Mouse (Mus musculus) embryonic facial prominence, embryonic 10.5 days (tissue): Measurements from ENCODE around the gene Harbi1. TPM values are rescaled to one million over a fixed set of nuclear protein-coding genes. Genes with fewer than 3 reads are reported as not detected.
"Not testable (repeated sequence)": the region's sequence is repeated elsewhere in the genome, so short reads cannot be mapped to it uniquely, and the experiment has no call there.

ENCODE experiments used
- DNase-seq: peaks from one replicate; pipeline ENCODE4 v3.0.0-alpha.2; 2017; ENCODE audit warnings: low spot score
- H3K27ac ChIP-seq: fragments of 300-500 bp; sonication (generic); replicated peaks from 2 replicates; pipeline ENCODE4 v1.5.1; 2016; ENCODE audit warnings: mild to moderate bottlenecking
- H3K27me3 ChIP-seq: fragments of 300-500 bp; sonication (generic); replicated peaks from 2 replicates; pipeline ENCODE4 v1.6.1; 2016; ENCODE audit warnings: low read depth, mild to moderate bottlenecking; ENCODE audit not compliant: poor library complexity, severe bottlenecking
- H3K36me3 ChIP-seq: fragments of 300-500 bp; sonication (generic); replicated peaks from 2 replicates; pipeline ENCODE4 v1.6.1; 2016; ENCODE audit warnings: mild to moderate bottlenecking, moderate library complexity
- H3K4me1 ChIP-seq: fragments of 300-500 bp; sonication (generic); 2 replicates; pipeline ENCODE4 v1.6.1; 2016
- H3K4me3 ChIP-seq: fragments of 300-500 bp; sonication (generic); 2 replicates; pipeline ENCODE4 v1.5.1; 2016; ENCODE audit warnings: mild to moderate bottlenecking, moderate library complexity
- H3K9me3 ChIP-seq: fragments of 300-500 bp; sonication (generic); 2 replicates; pipeline ENCODE4 v1.6.1; 2016; ENCODE audit warnings: mild to moderate bottlenecking
- WGBS: fragments of 180-500 bp; shearing (Covaris S2); methylation state at CpG from one replicate; pipeline ENCODE4 v1.1.7; 2016; 5-methylcytosine and 5-hydroxymethylcytosine counted together
- polyA plus RNA-seq: library from polyadenylated mRNA; unstranded; fragments of >200 nt; fragmentation: Nextera tagmentation; extraction: Ambion mirVana; gene quantifications from 2 replicates; pipeline ENCODE4 v1.2.1, GENCODE M21; 2016

Gene Harbi1
- polyA plus RNA-seq, 1 experiment from 2014 or later = 26.9 TPM

GRCm38 (mm10) chr2:91723951-91724350 lies 13.3 kb downstream of the Harbi1 start:
- H3K36me3 ChIP-seq = peaks cover 22% of the 10 kb centered on the region
- H3K27ac ChIP-seq = no peak overlapping the region
- H3K27me3 ChIP-seq = 0 out of 2 replicates have a peak, but pooled peaks cover 4% of the 10 kb centered on the region
- DNase-seq = no peak
- no peak overlapping the region for H3K4me3 ChIP-seq
- no peaks in the 10 kb centered on the region for H3K9me3 ChIP-seq
- no peaks in the 10 kb centered on the region for H3K4me1 ChIP-seq

GRCm38 (mm10) chr2:91724716-91725115 lies 14.1 kb downstream of the Harbi1 start:
- Histone ChIP-seq H3K4me1 (no peaks in the 10 kb centered on the region), H3K27ac (no peak overlapping the region), H3K9me3 (no peaks in the 10 kb centered on the region), H3K4me3 (no peak overlapping the region), H3K36me3 (peaks cover 16% of the 10 kb centered on the region), H3K27me3 (0 out of 2 replicates have a peak, but pooled peaks cover 4% of the 10 kb centered on the region)
- WGBS = 60% methylated on average over 2 of the region's 2 CpGs
- DNase-seq = no peak

- WGBS = 50% methylated on average over 4 of the region's 4 CpGs
- not testable (repeated sequence) for H3K27me3 ChIP-seq
Observed at GRCm38 (mm10) chr2:91725476-91725875, 14.8 kb downstream of the Harbi1 start.

GRCm38 (mm10) chr2:91727011-91727410 lies 16.4 kb downstream of the Harbi1 start:
- WGBS = 87% methylated on average over 3 of the region's 3 CpGs

More at GRCm38 (mm10) chr2:91725476-91725875, 14.8 kb downstream of the Harbi1 start:
- H3K9me3 ChIP-seq, DNase-seq, H3K4me3 ChIP-seq, H3K4me1 ChIP-seq, H3K27ac ChIP-seq, H3K36me3 ChIP-seq: not testable (repeated sequence)

GRCm38 (mm10) chr2:91729571-91729970 lies 18.9 kb downstream of the Harbi1 start:
- Histone ChIP-seq H3K36me3 (peaks cover 11% of the 10 kb centered on the region), H3K27me3 (0 out of 2 replicates have a peak, but pooled peaks cover 4% of the 10 kb centered on the region), H3K9me3 (no peaks in the 10 kb centered on the region), H3K27ac (peak overlapping the region; percentile 94), H3K4me1 (peaks cover 4% of the 10 kb centered on the region), H3K4me3 (peak overlapping the region; percentile 99)
- no peak for DNase-seq
- 22% methylated on average over 4 of the region's 4 CpGs for WGBS

More at GRCm38 (mm10) chr2:91727011-91727410, 16.4 kb downstream of the Harbi1 start:
- H3K9me3 ChIP-seq = no peaks in the 10 kb centered on the region
- no peak overlapping the region for H3K4me3 ChIP-seq
- H3K36me3 ChIP-seq = no peaks in the 10 kb centered on the region
- DNase-seq = no peak
- H3K27me3 ChIP-seq = 0 out of 2 replicates have a peak, but pooled peaks cover 4% of the 10 kb centered on the region
- H3K4me1 ChIP-seq = peaks cover 4% of the 10 kb centered on the region
- H3K27ac ChIP-seq = no peak overlapping the region

GRCm38 (mm10) chr2:91729971-91730821 lies 19.5 kb downstream of the Harbi1 start, which contains the start of gene Ambra1:
Ambra1 (plus strand) TSS chr2:91730134.
- no peaks in the 10 kb centered on the region for H3K9me3 ChIP-seq
- peak within 1 kb of the TSS; percentile 99 for H3K4me3 ChIP-seq
- peak; percentile 91 for DNase-seq
- H3K27me3 ChIP-seq = 0 out of 2 replicates have a peak, but pooled peaks cover 4% of the 10 kb centered on the region
- peak within 1 kb of the TSS; percentile 94 for H3K27ac ChIP-seq
- peaks cover 4% of the 10 kb centered on the region for H3K4me1 ChIP-seq
- under 1% methylated on average over 68 of the region's 68 CpGs for WGBS
- peaks cover 11% of the 10 kb centered on the region for H3K36me3 ChIP-seq

GRCm38 (mm10) chr2:91735221-91735620 lies 24.6 kb downstream of the Harbi1 start:
- H3K27me3 ChIP-seq = no peaks in the 10 kb centered on the region
- 91% methylated on average over 5 of the region's 5 CpGs for WGBS
- H3K36me3 ChIP-seq = peaks cover 21% of the 10 kb centered on the region
- no peak overlapping the region for H3K4me3 ChIP-seq
- peaks cover 6% of the 10 kb centered on the region for H3K4me1 ChIP-seq
- no peak for DNase-seq
- H3K27ac ChIP-seq = no peak overlapping the region
- no peaks in the 10 kb centered on the region for H3K9me3 ChIP-seq

- Histone ChIP-seq H3K27me3 (no peaks in the 10 kb centered on the region), H3K9me3 (no peaks in the 10 kb centered on the region), H3K27ac (no peak overlapping the region), H3K4me3 (no peak overlapping the region), H3K36me3 (peaks cover 23% of the 10 kb centered on the region), H3K4me1 (0 out of 2 replicates have a peak, but pooled peaks cover 3% of the 10 kb centered on the region)
- WGBS = 90% methylated on average over 1 of the region's 1 CpGs
- DNase-seq = no peak
Observed at GRCm38 (mm10) chr2:91739586-91739985, 28.9 kb downstream of the Harbi1 start.

- no peak overlapping the region for H3K4me3 ChIP-seq
- H3K36me3 ChIP-seq = peaks cover 18% of the 10 kb centered on the region
- DNase-seq = no peak
- H3K4me1 ChIP-seq = no peaks in the 10 kb centered on the region
- no peaks in the 10 kb centered on the region for H3K27me3 ChIP-seq
- 85% methylated on average over 5 of the region's 5 CpGs for WGBS
- H3K9me3 ChIP-seq = no peaks in the 10 kb centered on the region
- H3K27ac ChIP-seq = no peak overlapping the region
Observed at GRCm38 (mm10) chr2:91744686-91745085, 34.0 kb downstream of the Harbi1 start.

GRCm38 (mm10) chr2:91749811-91750261 lies 39.2 kb downstream of the Harbi1 start:
- no peak for DNase-seq
- Histone ChIP-seq H3K9me3 (no peaks in the 10 kb centered on the region), H3K4me1 (no peaks in the 10 kb centered on the region), H3K4me3 (no peak overlapping the region), H3K36me3 (no peaks in the 10 kb centered on the region), H3K27ac (no peak overlapping the region), H3K27me3 (no peaks in the 10 kb centered on the region)
- 71% methylated on average over 2 of the region's 2 CpGs for WGBS
